Mouse (Mus musculus) CH12.LX (cell line): ENCODE measurements around the gene Bcorl1. TPM values are rescaled to one million over a fixed set of nuclear protein-coding genes. Genes with fewer than 3 reads are reported as not detected.

Experiments
- DNase-seq: peaks from one replicate; pipeline ENCODE4 v3.0.0-alpha.2; 2013; ENCODE audit errors: extremely low read depth
- H3K27ac ChIP-seq: 2 replicates; pipeline ENCODE4 v1.5.1; 2012; ENCODE audit warnings: low read depth, mild to moderate bottlenecking, control low read depth, moderate library complexity; ENCODE audit not compliant: insufficient read depth
- H3K27me3 ChIP-seq: replicated peaks from 2 replicates; pipeline ENCODE3; 2012; ENCODE audit warnings: inconsistent platforms
- H3K36me3 ChIP-seq, 2 experiments: replicated peaks in 1 of 2; 2 replicates each; pipeline versions ENCODE3 to v1.6.1; 2012; ENCODE audit warnings: inconsistent platforms in 1 of 2, low read length in 1 of 2, mild to moderate bottlenecking in 1 of 2, mixed read lengths in 1 of 2, moderate library complexity in 1 of 2; ENCODE audit not compliant: control insufficient read depth in 1 of 2, insufficient read depth in 1 of 2
- H3K4me1 ChIP-seq, 2 experiments: 2 replicates each; pipeline ENCODE4 v1.6.1; 2012; ENCODE audit warnings: inconsistent platforms in 1 of 2, moderate library complexity in 1 of 2; ENCODE audit not compliant: insufficient read depth in 2 of 2, control insufficient read depth in 1 of 2
- H3K4me2 ChIP-seq: 2 replicates; pipeline ENCODE4 v1.6.1; 2012; ENCODE audit warnings: low read depth, mild to moderate bottlenecking, control low read depth; ENCODE audit not compliant: poor library complexity, insufficient read depth, severe bottlenecking
- H3K4me3 ChIP-seq, 3 experiments: fragments of 150-350 bp in 1 of 3; sonication (generic) in 1 of 3; replicated peaks in 1 of 3; 2 replicates each; pipeline versions ENCODE3 to v1.5.1; 2011 to 2012; ENCODE audit warnings: low read depth in 2 of 3, low read length in 2 of 3, mild to moderate bottlenecking in 2 of 3, moderate library complexity in 2 of 3, control low read depth in 1 of 3, improper control_type of control experiment in 1 of 3, inconsistent platforms in 1 of 3, mixed read lengths in 1 of 3; ENCODE audit not compliant: poor library complexity in 1 of 3
- H3K79me2 ChIP-seq: replicated peaks from 2 replicates; pipeline ENCODE4 v1.6.1; 2012; ENCODE audit warnings: mild to moderate bottlenecking, moderate library complexity; ENCODE audit not compliant: control insufficient read depth, poor library complexity, insufficient read depth, severe bottlenecking; ENCODE audit errors: extremely low read depth
- H3K9ac ChIP-seq: 2 replicates; pipeline ENCODE4 v1.6.1; 2012; ENCODE audit warnings: low read depth, mild to moderate bottlenecking, control low read depth, moderate library complexity; ENCODE audit not compliant: insufficient read depth
- H3K9me3 ChIP-seq: replicated peaks from 2 replicates; pipeline ENCODE3; 2012; ENCODE audit warnings: low read length, inconsistent platforms, mixed read lengths
- BHLHE40 ChIP-seq: IDR thresholded peaks from 2 replicates; pipeline ENCODE4 v1.6.1; 2011; ENCODE audit warnings: mild to moderate bottlenecking, low read depth, low read length, improper control_type of control experiment
- CHD1 ChIP-seq: IDR thresholded peaks from 2 replicates; pipeline ENCODE4 v1.6.1; 2012; ENCODE audit warnings: low read depth, low read length, improper control_type of control experiment, inconsistent platforms
- CHD2 ChIP-seq: IDR thresholded peaks from 2 replicates; pipeline ENCODE4 v1.6.1; 2011; ENCODE audit warnings: low read length, improper control_type of control experiment
- E2F4 ChIP-seq: IDR thresholded peaks from 2 replicates; pipeline ENCODE4 v1.6.1; 2011; ENCODE audit warnings: low read depth, low read length, improper control_type of control experiment; ENCODE audit not compliant: insufficient replicate concordance
- ELF1 ChIP-seq: IDR thresholded peaks from 2 replicates; pipeline ENCODE4 v1.6.1; 2014; ENCODE audit warnings: low read depth, mild to moderate bottlenecking, inconsistent platforms, low read length, improper control_type of control experiment
- ETS1 ChIP-seq: conservative IDR thresholded peaks from 2 replicates; pipeline ENCODE4 v1.6.1; 2012; ENCODE audit warnings: low read depth, mild to moderate bottlenecking, inconsistent platforms, low read length, improper control_type of control experiment, moderate library complexity
- GABPA ChIP-seq: IDR thresholded peaks from 2 replicates; pipeline ENCODE4 v1.6.1; 2012; ENCODE audit warnings: low read depth, low read length, improper control_type of control experiment, inconsistent platforms; ENCODE audit not compliant: insufficient replicate concordance
- HCFC1 ChIP-seq: IDR thresholded peaks from 2 replicates; pipeline ENCODE4 v1.6.1; 2012; ENCODE audit warnings: low read depth, mild to moderate bottlenecking, inconsistent platforms, low read length, improper control_type of control experiment
- IRF4 ChIP-seq: IDR thresholded peaks from 2 replicates; pipeline ENCODE4 v1.6.1; 2014; ENCODE audit warnings: low read depth, mild to moderate bottlenecking, inconsistent platforms, low read length, improper control_type of control experiment
- JUN ChIP-seq: IDR thresholded peaks from 2 replicates; pipeline ENCODE4 v1.6.1; 2011; ENCODE audit warnings: low read depth, mild to moderate bottlenecking, low read length, improper control_type of control experiment, moderate library complexity; ENCODE audit not compliant: insufficient read depth
- MAFK ChIP-seq: IDR thresholded peaks from 2 replicates; pipeline ENCODE4 v1.6.1; 2011; ENCODE audit warnings: low read length, improper control_type of control experiment; ENCODE audit not compliant: insufficient replicate concordance
- MAZ ChIP-seq: IDR thresholded peaks from 2 replicates; pipeline ENCODE4 v1.6.1; 2012; ENCODE audit warnings: low read depth, mild to moderate bottlenecking, inconsistent platforms, low read length, improper control_type of control experiment, moderate library complexity
- MEF2A ChIP-seq: IDR thresholded peaks from 2 replicates; pipeline ENCODE4 v1.6.1; 2014; ENCODE audit warnings: low read depth, mild to moderate bottlenecking, inconsistent platforms, low read length, improper control_type of control experiment, borderline replicate concordance
- MXI1 ChIP-seq: IDR thresholded peaks from 2 replicates; pipeline ENCODE4 v1.6.1; 2011; ENCODE audit warnings: mild to moderate bottlenecking, low read depth, low read length, improper control_type of control experiment
- NELFE ChIP-seq: IDR thresholded peaks from 2 replicates; pipeline ENCODE4 v1.6.1; 2011; ENCODE audit warnings: low read depth, low read length, improper control_type of control experiment
- PAX5 ChIP-seq: IDR thresholded peaks from 2 replicates; pipeline ENCODE4 v1.6.1; 2012; ENCODE audit warnings: low read length, inconsistent platforms, mixed read lengths
- RAD21 ChIP-seq: IDR thresholded peaks from 2 replicates; pipeline ENCODE4 v1.6.1; 2011; ENCODE audit warnings: low read depth, mild to moderate bottlenecking, low read length, improper control_type of control experiment, moderate library complexity
- RCOR1 ChIP-seq: conservative IDR thresholded peaks from 2 replicates; pipeline ENCODE4 v1.6.1; 2012; ENCODE audit warnings: low read depth, mild to moderate bottlenecking, inconsistent platforms, low read length, improper control_type of control experiment
- SMC3 ChIP-seq: IDR thresholded peaks from 2 replicates; pipeline ENCODE4 v1.6.1; 2011; ENCODE audit warnings: low read depth, low read length, improper control_type of control experiment
- TBP ChIP-seq: conservative IDR thresholded peaks from 2 replicates; pipeline ENCODE4 v1.6.1; 2011; ENCODE audit warnings: low read depth, low read length, improper control_type of control experiment
- TCF12 ChIP-seq: IDR thresholded peaks from 2 replicates; pipeline ENCODE4 v1.6.1; 2014; ENCODE audit warnings: low read depth, mild to moderate bottlenecking, inconsistent platforms, low read length, improper control_type of control experiment
- USF1 ChIP-seq: IDR thresholded peaks from 2 replicates; pipeline ENCODE4 v1.6.1; 2014; ENCODE audit warnings: low read depth, mild to moderate bottlenecking, inconsistent platforms, low read length, improper control_type of control experiment
- USF2 ChIP-seq: conservative IDR thresholded peaks from 2 replicates; pipeline ENCODE4 v1.6.1; 2011; ENCODE audit warnings: low read depth, low read length, improper control_type of control experiment
- ZC3H11A ChIP-seq: IDR thresholded peaks from 2 replicates; pipeline ENCODE4 v1.6.1; 2012; ENCODE audit warnings: low read depth, mild to moderate bottlenecking, inconsistent platforms, low read length, improper control_type of control experiment
- ZNF384 ChIP-seq: IDR thresholded peaks from 2 replicates; pipeline ENCODE4 v1.6.1; 2012; ENCODE audit warnings: low read depth, low read length, improper control_type of control experiment, inconsistent platforms
- dilution Hi-C: fragments of 300-500 bp; cut with MboI; formaldehyde crosslinking; loops from 2 replicates; pipeline ENCODE4 v1.14.3; 2020; ENCODE audit warnings: low sequenced_read_pairs; ENCODE audit not compliant: extremely low pct_unique_long_range_greater_than_20kb, extremely low pct_ligation_motif_present
- in situ Hi-C: fragments of 300-500 bp; cut with MboI; formaldehyde crosslinking; loops from 3 replicates; pipeline ENCODE4 v1.14.3; 2019; ENCODE audit warnings: low sequenced_read_pairs, low pct_ligation_motif_present, low pct_unique_long_range_greater_than_20kb, mixed read lengths
- polyA plus RNA-seq: library from polyadenylated mRNA; unstranded; fragments of >175 nt; gene quantifications from 2 replicates; pipeline ENCODE4 v1.2.1, GENCODE M21; 2012; ENCODE audit warnings: low read depth; ENCODE audit not compliant: insufficient read length
- total RNA-seq, 2 experiments: library from RNA; depleted of rRNA; stranded (reverse); fragments of 300-350 nt in 1 of 2; fragments of >200 nt in 1 of 2; gene quantifications; 2 replicates each; pipeline ENCODE4 v1.2.3; 2012 to 2014

Bcorl1 gene
- total and polyA plus RNA-seq, 3 experiments = 0.30 to 2.2 (median 1.9) TPM

GRCm38 (mm10) chrX:48414291-48414690 is 73.1 kb downstream of the Bcorl1 start:
- in situ Hi-C loops = no loop called here
- H3K4me1 ChIP-seq = peaks cover 3 to 5% of the 10 kb centered on the region in 2 experiments; a peak in 2 of 4 replicates
- DNase-seq = no peak
- H3K9ac ChIP-seq = no peak overlapping the region
- H3K79me2 ChIP-seq = no peaks in the 10 kb centered on the region
- no peaks in the 10 kb centered on the region for H3K27me3 ChIP-seq
- H3K27ac ChIP-seq = no peak overlapping the region
- H3K9me3 ChIP-seq = no peaks in the 10 kb centered on the region
- dilution Hi-C loops = no loop called here
- TF ChIP-seq USF1 (no peak), TBP (no peak), E2F4 (no peak), SMC3 (no peak), JUN (no peak), ELF1 (no peak), HCFC1 (no peak)
- H3K4me2 ChIP-seq = no peak overlapping the region
- peaks cover 43 to 78% of the 10 kb centered on the region in 2 experiments for H3K36me3 ChIP-seq
- no peak overlapping the region for H3K4me3 ChIP-seq

- Histone ChIP-seq H3K27ac (no peak overlapping the region), H3K9me3 (no peaks in the 10 kb centered on the region), H3K79me2 (no peaks in the 10 kb centered on the region), H3K36me3 (peaks cover 57 to 71% of the 10 kb centered on the region in 2 experiments), H3K4me3 (no peak overlapping the region), H3K4me2 (no peak overlapping the region), H3K4me1 (peaks cover 2 to 4% of the 10 kb centered on the region in 2 experiments), H3K27me3 (no peaks in the 10 kb centered on the region), H3K9ac (no peak overlapping the region)
- TF ChIP-seq BHLHE40 (no peak), SMC3 (no peak), ETS1 (no peak), PAX5 (no peak), MAFK (no peak), CHD1 (no peak), USF2 (no peak), IRF4 (no peak), RCOR1 (no peak), GABPA (no peak), TBP (no peak), MEF2A (no peak), ZNF384 (no peak), ZC3H11A (no peak), MAZ (no peak), RAD21 (no peak), NELFE (no peak), CHD2 (no peak), MXI1 (no peak), TCF12 (no peak)
- in situ Hi-C loops (no loop called here), dilution Hi-C loops (no loop called here)
- DNase-seq = no peak
Observed at GRCm38 (mm10) chrX:48418417-48418816, 77.3 kb downstream of the Bcorl1 start.
